Mouse (Mus musculus): ENCODE results near the gene Kti12. TPM values are rescaled to one million over a fixed set of nuclear protein-coding genes. Genes with fewer than 3 reads are reported as not detected.

Kti12 gene
- total RNA-seq, 1 experiment, result 26.7 TPM

GRCm38 (mm10) chr4:108845824-108846569, 1.6 kb upstream of the Kti12 start:
- H3K4me3 ChIP-seq (ENCODE audit: insufficient read depth in 1 of 2, low read depth in 1 of 2, low read length in 2 of 2, poor library complexity in 1 of 2, severe bottlenecking in 1 of 2), result no peak overlapping the region
- DNase-seq (ENCODE audit: low read depth, low spot score), result no peak
- in situ Hi-C loops (cut with MboI; ENCODE audit: low sequenced_read_pairs in 2 of 2, unreplicated experiment in 2 of 2), result no loop called here

DNA sequence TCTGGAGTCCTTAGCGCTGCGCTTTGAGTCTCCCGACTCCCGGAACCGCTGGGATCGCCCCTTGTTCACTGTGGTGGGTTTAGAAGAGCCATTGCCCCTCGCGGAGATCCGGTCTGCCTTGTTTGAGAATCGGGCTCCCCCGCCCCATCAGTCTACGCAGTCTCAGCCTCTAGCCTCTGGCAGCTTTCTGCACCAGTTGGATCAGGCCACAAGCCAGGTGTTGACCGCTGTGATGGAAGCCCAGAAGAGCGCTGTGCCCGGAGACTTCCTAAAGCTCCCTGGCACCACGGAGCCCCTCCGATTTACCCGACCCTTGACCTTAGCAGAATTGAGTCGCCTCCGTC, 892 bp downstream of the Kti12 start, which contains the start of gene A730015C16Rik:
A730015C16Rik (minus strand) TSS at position 115 of the 344 bp plus-strand sequence.
- DNase-seq (ENCODE audit: low read depth, low spot score), result no peak
- H3K9ac ChIP-seq (ENCODE audit: insufficient read depth, low read depth, low read length, poor library complexity, severe bottlenecking), result peak within 1 kb of the TSS; percentile 97
- peaks cover 3 to 5% of the 10 kb centered on the region in 2 experiments; a peak in 2 of 4 replicates for H3K4me1 ChIP-seq (ENCODE audit: control insufficient read depth in 2 of 2, insufficient read depth in 2 of 2, low read length in 2 of 2, poor library complexity in 1 of 2)
- peaks cover 4% of the 10 kb centered on the region; the same call in 1 of the 2 replicates for H3K36me3 ChIP-seq (ENCODE audit: control insufficient read depth, insufficient read depth, low read length, poor library complexity, severe bottlenecking)
- in situ Hi-C loops (cut with MboI; ENCODE audit: low sequenced_read_pairs in 2 of 2, unreplicated experiment in 2 of 2), result no loop called here
- peak within 1 kb of the TSS; percentile 93 to 98 for H3K4me3 ChIP-seq (ENCODE audit: insufficient read depth in 1 of 2, low read depth in 1 of 2, low read length in 2 of 2, poor library complexity in 1 of 2, severe bottlenecking in 1 of 2)
- TF ChIP-seq ZC3H11A (IDR thresholded peaks at IDR 0.05; ENCODE audit: borderline replicate concordance, low read depth, low read length), result no peak
- no peak for TF ChIP-seq ZNF384 (IDR thresholded peaks at IDR 0.05; ENCODE audit: low read depth, low read length)
- no peak for TF ChIP-seq CHD2 (IDR thresholded peaks at IDR 0.05; ENCODE audit: low read depth, low read length)
- no peak for TF ChIP-seq HCFC1 (IDR thresholded peaks at IDR 0.05; ENCODE audit: borderline replicate concordance, insufficient read depth, low read length)
- TF ChIP-seq MAFK (IDR thresholded peaks at IDR 0.05; ENCODE audit: insufficient read depth, low read depth, low read length), result no peak
- H3K9me3 ChIP-seq (ENCODE audit: control insufficient read depth, insufficient read depth, low read depth, low read length), result no peaks in the 10 kb centered on the region
- no peak within 1 kb of the TSS; the same call in 1 of the 2 replicates for H3K27ac ChIP-seq (ENCODE audit: insufficient read depth, low read depth, low read length, poor library complexity, severe bottlenecking)

More at GRCm38 (mm10) chr4:108845824-108846569, 1.6 kb upstream of the Kti12 start:
- no peaks in the 10 kb centered on the region for H3K9me3 ChIP-seq (ENCODE audit: control insufficient read depth, insufficient read depth, low read depth, low read length)
- no peak overlapping the region for H3K9ac ChIP-seq (ENCODE audit: insufficient read depth, low read depth, low read length, poor library complexity, severe bottlenecking)
- peaks cover 4% of the 10 kb centered on the region; the same call in 1 of the 2 replicates for H3K36me3 ChIP-seq (ENCODE audit: control insufficient read depth, insufficient read depth, low read length, poor library complexity, severe bottlenecking)
- H3K4me1 ChIP-seq (ENCODE audit: control insufficient read depth in 2 of 2, insufficient read depth in 2 of 2, low read length in 2 of 2, poor library complexity in 1 of 2), result peaks cover 2 to 4% of the 10 kb centered on the region in 2 experiments; a peak in 2 of 4 replicates
- H3K27ac ChIP-seq (ENCODE audit: insufficient read depth, low read depth, low read length, poor library complexity, severe bottlenecking), result no peak overlapping the region
- no peak for TF ChIP-seq ZC3H11A (IDR thresholded peaks at IDR 0.05; ENCODE audit: borderline replicate concordance, low read depth, low read length)
- TF ChIP-seq ZNF384 (IDR thresholded peaks at IDR 0.05; ENCODE audit: low read depth, low read length), result no peak
- no peak for TF ChIP-seq HCFC1 (IDR thresholded peaks at IDR 0.05; ENCODE audit: borderline replicate concordance, insufficient read depth, low read length)
- no peak for TF ChIP-seq CHD2 (IDR thresholded peaks at IDR 0.05; ENCODE audit: low read depth, low read length)
- no peak for TF ChIP-seq MAFK (IDR thresholded peaks at IDR 0.05; ENCODE audit: insufficient read depth, low read depth, low read length)

GRCm38 (mm10) chr4:108866806-108867205, 19.2 kb downstream of the Kti12 start:
- TF ChIP-seq CHD2 (IDR thresholded peaks at IDR 0.05; ENCODE audit: low read depth, low read length) (no peak), ZNF384 (IDR thresholded peaks at IDR 0.05; ENCODE audit: low read depth, low read length) (no peak)
- no peak for DNase-seq (ENCODE audit: low read depth, low spot score)

GRCm38 (mm10) chr4:108869730-108870374, 22.3 kb downstream of the Kti12 start:
- H3K4me1 ChIP-seq (ENCODE audit: control insufficient read depth in 2 of 2, insufficient read depth in 2 of 2, low read length in 2 of 2, poor library complexity in 1 of 2), result no peaks in the 10 kb centered on the region
- in situ Hi-C loops (cut with MboI; ENCODE audit: low sequenced_read_pairs in 2 of 2, unreplicated experiment in 2 of 2), result loop anchor here in 1 of 2 experiments (10.0 kb wide), 1 partner anchor 105 kb away; no protein-coding TSS in a partner anchor
- no peaks in the 10 kb centered on the region for H3K9me3 ChIP-seq (ENCODE audit: control insufficient read depth, insufficient read depth, low read depth, low read length)
- peak; percentile 94 for DNase-seq (ENCODE audit: low read depth, low spot score)
- no peak overlapping the region for H3K9ac ChIP-seq (ENCODE audit: insufficient read depth, low read depth, low read length, poor library complexity, severe bottlenecking)
- H3K36me3 ChIP-seq (ENCODE audit: control insufficient read depth, insufficient read depth, low read length, poor library complexity, severe bottlenecking), result no peaks in the 10 kb centered on the region
- H3K4me3 ChIP-seq (ENCODE audit: insufficient read depth in 1 of 2, low read depth in 1 of 2, low read length in 2 of 2, poor library complexity in 1 of 2, severe bottlenecking in 1 of 2), result no peak overlapping the region
- TF ChIP-seq ZC3H11A (IDR thresholded peaks at IDR 0.05; ENCODE audit: borderline replicate concordance, low read depth, low read length) (peak; percentile 98), ZNF384 (IDR thresholded peaks at IDR 0.05; ENCODE audit: low read depth, low read length) (no peak), CHD2 (IDR thresholded peaks at IDR 0.05; ENCODE audit: low read depth, low read length) (no peak)
- no peak overlapping the region for H3K27ac ChIP-seq (ENCODE audit: insufficient read depth, low read depth, low read length, poor library complexity, severe bottlenecking)

More at GRCm38 (mm10) chr4:108866806-108867205, 19.2 kb downstream of the Kti12 start:
- in situ Hi-C loops (cut with MboI; ENCODE audit: low sequenced_read_pairs in 2 of 2, unreplicated experiment in 2 of 2), result no loop called here
- H3K9me3 ChIP-seq (ENCODE audit: control insufficient read depth, insufficient read depth, low read depth, low read length), result no peaks in the 10 kb centered on the region
- H3K36me3 ChIP-seq (ENCODE audit: control insufficient read depth, insufficient read depth, low read length, poor library complexity, severe bottlenecking), result no peaks in the 10 kb centered on the region
- H3K27ac ChIP-seq (ENCODE audit: insufficient read depth, low read depth, low read length, poor library complexity, severe bottlenecking), result no peak overlapping the region
- no peak overlapping the region for H3K4me3 ChIP-seq (ENCODE audit: insufficient read depth in 1 of 2, low read depth in 1 of 2, low read length in 2 of 2, poor library complexity in 1 of 2, severe bottlenecking in 1 of 2)
- no peak overlapping the region for H3K9ac ChIP-seq (ENCODE audit: insufficient read depth, low read depth, low read length, poor library complexity, severe bottlenecking)
- H3K4me1 ChIP-seq (ENCODE audit: control insufficient read depth in 2 of 2, insufficient read depth in 2 of 2, low read length in 2 of 2, poor library complexity in 1 of 2), result no peaks in the 10 kb centered on the region

Measured in ES-E14 (cell line).